Mouse (Mus musculus) heart, postnatal 0 days (tissue): ENCODE measurements around the gene Ywhae. TPM values are rescaled to one million over a fixed set of nuclear protein-coding genes. Genes with fewer than 3 reads are reported as not detected.
"Not testable (repeated sequence)": the region's sequence is repeated elsewhere in the genome, so short reads cannot be mapped to it uniquely, and the experiment has no call there.

Source experiments
- ATAC-seq: fragments of 200-750 bp; cut with Nextera tagmentation; 2 replicates; pipeline ENCODE4 v1.8.0; 2017; ENCODE audit warnings: low read depth, moderate number of reproducible peaks, moderate library complexity; ENCODE audit not compliant: insufficient read depth
- DNase-seq: peaks from one replicate; pipeline ENCODE4 v3.0.0-alpha.2; 2016; ENCODE audit warnings: low spot score
- H3K27ac ChIP-seq: fragments of 300-500 bp; sonication (generic); 2 replicates; pipeline ENCODE4 v1.5.1; 2014; ENCODE audit warnings: low read depth, mild to moderate bottlenecking
- H3K27me3 ChIP-seq: fragments of 300-500 bp; sonication (generic); 2 replicates; pipeline ENCODE4 v1.6.1; 2014; ENCODE audit warnings: low read length, mixed read lengths; ENCODE audit not compliant: control insufficient read depth, insufficient read depth
- H3K36me3 ChIP-seq: fragments of 300-500 bp; sonication (generic); replicated peaks from 2 replicates; pipeline ENCODE4 v1.6.1; 2014; ENCODE audit warnings: low read length, mixed read lengths; ENCODE audit not compliant: control insufficient read depth, insufficient read depth
- H3K4me1 ChIP-seq: fragments of 300-500 bp; sonication (generic); 2 replicates; pipeline ENCODE4 v1.6.1; 2014; ENCODE audit warnings: antibody characterized with exemption; ENCODE audit not compliant: control insufficient read depth, insufficient read depth
- H3K4me2 ChIP-seq: fragments of 300-500 bp; sonication (generic); 2 replicates; pipeline ENCODE4 v1.6.1; 2014; ENCODE audit warnings: low read depth, mild to moderate bottlenecking, low read length, moderate library complexity
- H3K4me3 ChIP-seq: fragments of 300-500 bp; sonication (generic); 2 replicates; pipeline ENCODE4 v1.5.1; 2014; ENCODE audit warnings: low read depth, low read length
- H3K9ac ChIP-seq: fragments of 300-500 bp; sonication (generic); replicated peaks from 2 replicates; pipeline ENCODE4 v1.6.1; 2014; ENCODE audit warnings: low read depth, low read length, mixed read lengths
- H3K9me3 ChIP-seq: fragments of 300-500 bp; sonication (generic); replicated peaks from 2 replicates; pipeline ENCODE4 v1.6.1; 2016; ENCODE audit warnings: low read length; ENCODE audit not compliant: control insufficient read depth
- CTCF ChIP-seq: IDR thresholded peaks from 2 replicates; pipeline ENCODE4 v1.5.1; 2016; ENCODE audit warnings: antibody characterized with exemption, control low read depth, low read depth
- EP300 ChIP-seq: IDR thresholded peaks from 2 replicates; pipeline ENCODE4 v1.6.1; 2016; ENCODE audit warnings: antibody characterized with exemption, low read depth
- WGBS: fragments of 180-500 bp; shearing (Covaris S2); extraction: QIAGEN DNeasy Blood & Tissue Kit; methylation state at CpG from one replicate; pipeline ENCODE4 v1.1.7; 2014; 5-methylcytosine and 5-hydroxymethylcytosine counted together
- polyA plus RNA-seq: library from polyadenylated mRNA; unstranded; fragments of >200 nt; fragmentation: Nextera tagmentation; extraction: Ambion mirVana; gene quantifications from 2 replicates; pipeline ENCODE4 v1.2.1, GENCODE M21; 2015
- total RNA-seq: library from RNA; depleted of rRNA; stranded (reverse); fragments of >200 nt; gene quantifications from 2 replicates; pipeline ENCODE4 v1.2.3, GENCODE M21; 2014; ENCODE audit warnings: low replicate concordance

Gene Ywhae
- total and polyA plus RNA-seq, 2 experiments from 2014 or later, result 120 to 553 TPM

DNA sequence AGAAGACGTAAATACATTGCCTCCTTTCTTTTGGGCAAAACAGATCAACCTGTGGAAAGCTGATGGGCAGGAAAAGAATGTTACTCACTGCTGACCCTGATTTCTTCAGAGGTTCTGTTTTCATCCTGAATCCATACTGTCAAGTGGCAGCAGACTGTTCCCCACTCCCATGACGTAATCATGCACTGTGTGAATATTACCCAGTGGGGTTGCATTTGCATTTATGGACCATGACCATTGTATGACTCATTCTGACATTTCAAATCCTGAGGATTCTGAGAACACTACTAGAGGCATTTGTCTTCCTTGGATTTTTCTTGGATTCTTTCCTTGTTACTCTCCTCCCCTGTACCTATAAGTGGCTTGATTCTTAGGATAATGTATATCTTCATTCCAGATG, 28.9 kb upstream of the Ywhae start:
- H3K27ac ChIP-seq, result no peak overlapping the region

DNA sequence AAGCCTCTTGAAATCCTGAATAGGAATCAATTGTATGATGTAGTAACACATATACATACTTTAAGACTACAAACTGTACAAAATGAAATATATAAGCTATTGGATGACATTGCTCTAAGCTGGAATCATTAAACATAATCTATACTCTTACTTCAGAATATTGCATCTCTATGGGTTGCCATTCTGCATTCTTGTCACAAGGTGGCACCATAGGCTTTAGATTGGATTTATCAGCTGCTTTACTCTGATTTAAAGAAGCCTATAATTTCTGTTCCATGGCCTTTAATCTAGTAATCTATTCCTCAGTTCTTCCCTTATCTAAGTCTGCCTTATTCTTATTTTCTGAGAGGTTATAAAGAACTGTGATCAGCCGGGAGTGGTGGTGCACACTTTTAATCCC, 18.7 kb upstream of the Ywhae start:
- Histone ChIP-seq H3K4me2 (no peak overlapping the region), H3K36me3 (no peaks in the 10 kb centered on the region), H3K27ac (no peak overlapping the region), H3K9me3 (no peaks in the 10 kb centered on the region), H3K4me3 (no peak overlapping the region), H3K4me1 (no peaks in the 10 kb centered on the region), H3K27me3 (no peaks in the 10 kb centered on the region), H3K9ac (no peak overlapping the region)
- WGBS, result 86% methylated on average over 1 of the region's 1 CpGs
- peak; percentile 64 for TF ChIP-seq CTCF
- no peak for TF ChIP-seq EP300
- DNase-seq (no peak), ATAC-seq (no peak)

More for the DNA sequence above, 28.9 kb upstream of the Ywhae start:
- H3K27me3 ChIP-seq, result no peaks in the 10 kb centered on the region
- no peak overlapping the region for H3K4me2 ChIP-seq
- DNase-seq, result no peak
- H3K4me1 ChIP-seq, result no peaks in the 10 kb centered on the region
- no peak overlapping the region for H3K9ac ChIP-seq
- no peak for TF ChIP-seq EP300
- TF ChIP-seq CTCF, result no peak
- 87% methylated on average over 2 of the region's 2 CpGs for WGBS
- H3K36me3 ChIP-seq, result peaks cover 70% of the 10 kb centered on the region
- no peak overlapping the region for H3K4me3 ChIP-seq
- H3K9me3 ChIP-seq, result no peaks in the 10 kb centered on the region
- no peak for ATAC-seq

DNA sequence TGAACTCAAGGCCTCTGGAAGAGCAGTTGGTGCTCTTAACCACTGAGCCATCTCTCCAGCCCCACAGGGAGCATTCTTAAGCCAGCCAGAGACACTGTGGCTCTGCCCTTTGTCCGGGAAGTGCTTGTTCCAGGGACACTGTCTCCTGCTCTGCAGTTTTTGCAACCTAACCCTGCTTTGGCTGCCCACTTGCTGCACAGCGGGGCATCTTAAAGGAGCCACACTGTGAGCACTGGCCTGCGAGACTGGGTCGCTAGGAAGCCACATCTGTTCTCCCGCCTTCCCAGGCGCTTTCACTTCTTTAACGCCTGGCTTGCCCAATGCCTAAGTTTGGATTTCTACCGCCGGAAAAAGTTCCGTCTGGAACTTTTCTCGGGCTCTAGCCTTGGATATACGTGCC, 17.1 kb upstream of the Ywhae start:
- Histone ChIP-seq H3K4me2 (0 out of 2 replicates have a peak overlapping the region, but pooled peaks have one; percentile 24), H3K4me3 (no peak overlapping the region), H3K27ac (no peak overlapping the region), H3K4me1 (no peaks in the 10 kb centered on the region), H3K36me3 (no peaks in the 10 kb centered on the region), H3K27me3 (no peaks in the 10 kb centered on the region), H3K9ac (no peak overlapping the region), H3K9me3 (no peaks in the 10 kb centered on the region)
- TF ChIP-seq EP300 (no peak), CTCF (no peak)
- DNase-seq (no peak), ATAC-seq (no peak)
- 30% methylated on average over 12 of the region's 12 CpGs for WGBS

- WGBS, result 84% methylated on average over 8 of the region's 8 CpGs
- TF ChIP-seq EP300 (no peak), CTCF (no peak)
- H3K4me2 ChIP-seq, result no peak overlapping the region
- H3K9ac ChIP-seq, result no peak overlapping the region
- H3K9me3 ChIP-seq, result 0 out of 2 replicates have a peak, but pooled peaks cover 5% of the 10 kb centered on the region
- H3K27me3 ChIP-seq, result no peaks in the 10 kb centered on the region
- H3K4me1 ChIP-seq, result no peaks in the 10 kb centered on the region
- H3K4me3 ChIP-seq, result no peak overlapping the region
- H3K36me3 ChIP-seq, result no peaks in the 10 kb centered on the region
- no peak for DNase-seq
- no peak overlapping the region for H3K27ac ChIP-seq
- no peak for ATAC-seq
These were observed 15.9 kb upstream of the Ywhae start for GRCm38 (mm10) chr11:75716661-75717325.

- Histone ChIP-seq H3K36me3 (no peaks in the 10 kb centered on the region), H3K4me3 (no peak overlapping the region), H3K27ac (no peak overlapping the region), H3K9ac (no peak overlapping the region), H3K9me3 (0 out of 2 replicates have a peak, but pooled peaks cover 5% of the 10 kb centered on the region), H3K4me2 (no peak overlapping the region), H3K27me3 (no peaks in the 10 kb centered on the region), H3K4me1 (0 out of 2 replicates have a peak, but pooled peaks cover 5% of the 10 kb centered on the region)
- WGBS, result 14% methylated on average over 4 of the region's 4 CpGs
- no peak for TF ChIP-seq EP300
- no peak for TF ChIP-seq CTCF
- no peak for ATAC-seq
- no peak for DNase-seq
These were observed 10.3 kb upstream of the Ywhae start for GRCm38 (mm10) chr11:75722339-75722738.

DNA sequence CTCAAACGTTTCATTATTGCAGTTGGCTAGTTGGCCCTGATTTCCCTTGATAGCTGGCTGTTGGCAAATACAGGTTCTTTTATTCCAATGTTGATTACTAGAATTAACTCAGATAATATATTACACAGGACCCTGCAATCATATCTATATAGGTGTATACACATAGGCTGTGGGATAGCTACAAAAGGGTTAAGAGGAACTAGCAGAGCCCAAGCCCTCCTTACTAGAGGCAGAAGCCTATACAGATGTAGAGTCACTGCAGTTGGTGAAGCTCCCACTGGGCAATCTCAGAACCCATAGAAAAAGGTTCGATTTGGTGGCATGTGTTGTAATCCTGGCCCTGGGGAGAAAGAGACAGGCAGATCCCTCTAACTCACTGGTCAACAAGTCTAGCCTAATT, 5.5 kb upstream of the Ywhae start:
- peaks cover 7% of the 10 kb centered on the region for H3K4me1 ChIP-seq

DNA sequence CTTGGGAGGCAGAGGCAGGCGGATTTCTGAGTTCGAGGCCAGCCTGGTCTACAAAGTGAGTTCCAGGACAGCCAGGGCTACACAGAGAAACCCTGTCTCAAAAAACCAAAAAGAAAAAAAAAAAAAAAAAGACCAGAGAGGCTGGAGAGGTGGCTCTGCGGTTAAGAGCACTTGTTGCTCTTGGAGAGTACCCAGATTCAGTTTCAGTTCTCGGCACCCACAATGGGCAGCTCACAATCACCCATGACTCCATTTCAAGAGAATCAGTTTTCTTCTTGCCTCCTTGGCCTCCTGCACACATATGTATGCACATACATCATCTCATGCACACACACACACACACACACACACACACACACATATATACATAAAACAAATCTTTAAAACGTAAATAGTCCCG, 5.0 kb upstream of the Ywhae start:
- H3K9me3 ChIP-seq, H3K27me3 ChIP-seq, DNase-seq, H3K4me1 ChIP-seq, H3K36me3 ChIP-seq, H3K9ac ChIP-seq, H3K4me2 ChIP-seq, H3K27ac ChIP-seq, ATAC-seq, H3K4me3 ChIP-seq: not testable (repeated sequence)
- 91% methylated on average over 4 of the region's 6 CpGs for WGBS

More for the DNA sequence above, 5.5 kb upstream of the Ywhae start:
- no peak for ATAC-seq
- H3K9me3 ChIP-seq, result no peaks in the 10 kb centered on the region
- no peak for DNase-seq
- H3K36me3 ChIP-seq, result no peaks in the 10 kb centered on the region
- H3K4me3 ChIP-seq, result no peak overlapping the region
- H3K4me2 ChIP-seq, result no peak overlapping the region
- H3K9ac ChIP-seq, result no peak overlapping the region
- TF ChIP-seq CTCF (no peak), EP300 (no peak)
- no peak overlapping the region for H3K27ac ChIP-seq
- no peaks in the 10 kb centered on the region for H3K27me3 ChIP-seq
- WGBS, result 53% methylated on average over 2 of the region's 2 CpGs
